Mouse (Mus musculus) hindlimb bud, embryonic 11.5 days (tissue): ENCODE measurements around the gene Nr2f1.

ENCODE experiments used
- DNase-seq: peaks from one replicate; pipeline ENCODE4 v3.0.0-alpha.2; 2012; ENCODE audit warnings: low read depth, low spot score; ENCODE audit errors: extremely low spot score

Nr2f1 gene

DNA sequence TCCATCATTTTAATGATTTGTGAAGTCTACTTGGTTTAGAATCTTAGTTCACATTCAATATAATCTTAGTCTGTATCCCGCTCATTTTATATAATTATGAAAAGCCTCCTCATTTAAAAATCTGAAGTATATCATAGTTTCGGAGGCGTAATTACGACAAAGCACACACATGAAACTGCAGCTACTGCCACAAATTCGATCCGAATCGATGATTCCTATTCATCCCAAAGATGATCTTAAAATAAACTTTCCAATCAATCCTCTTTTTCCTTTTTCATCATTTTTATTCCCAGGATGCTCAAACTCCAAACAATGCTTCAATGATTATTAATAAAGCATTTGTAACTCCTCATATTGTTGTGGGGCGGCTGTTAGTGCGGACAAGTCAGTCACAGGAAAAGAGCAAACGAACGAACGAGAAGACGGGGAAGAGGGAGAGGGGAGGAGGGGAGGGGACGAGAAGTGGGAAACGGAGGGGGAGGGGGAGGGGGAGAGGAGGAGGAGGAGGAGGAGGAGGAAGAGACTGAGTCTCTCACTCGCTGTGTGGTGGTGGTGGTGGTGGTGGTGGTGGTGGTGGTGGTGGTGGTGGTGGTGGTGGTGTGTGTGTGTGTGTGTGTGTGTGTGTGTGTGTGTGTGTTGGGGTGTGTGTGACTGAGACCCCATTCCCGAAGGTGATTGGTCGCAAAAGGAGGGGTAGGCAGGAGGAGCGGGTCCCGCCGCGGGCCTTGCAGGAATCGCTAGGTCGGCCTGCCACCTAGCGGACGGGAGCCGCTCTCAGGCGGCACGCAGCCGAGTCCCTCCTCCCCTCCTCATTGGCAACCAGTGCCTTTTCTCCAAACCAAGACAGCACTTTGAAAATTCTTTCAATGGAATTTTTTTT is 1.7 kb upstream of the Nr2f1 start:
- DNase-seq: no peak

DNA sequence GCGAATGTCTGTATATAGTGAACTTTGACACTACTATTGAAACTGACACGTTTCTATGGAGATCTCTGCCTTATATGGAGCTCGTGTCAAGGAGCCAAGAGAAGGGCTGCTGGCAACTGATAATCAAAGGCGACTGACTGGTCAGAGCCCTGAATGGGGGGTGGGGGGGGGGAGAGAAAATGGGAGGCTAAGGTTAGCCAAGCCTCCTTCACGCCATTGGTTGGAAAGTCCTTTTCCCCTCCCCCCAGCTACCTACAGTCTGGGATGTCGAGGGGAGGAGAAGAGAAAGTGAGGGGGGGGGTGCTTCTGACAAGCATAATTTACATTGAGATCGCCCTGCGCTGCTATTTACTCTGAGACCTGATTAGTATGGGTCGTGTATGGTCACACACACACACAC is 850 bp upstream of the Nr2f1 start:
- no peak for DNase-seq

DNA sequence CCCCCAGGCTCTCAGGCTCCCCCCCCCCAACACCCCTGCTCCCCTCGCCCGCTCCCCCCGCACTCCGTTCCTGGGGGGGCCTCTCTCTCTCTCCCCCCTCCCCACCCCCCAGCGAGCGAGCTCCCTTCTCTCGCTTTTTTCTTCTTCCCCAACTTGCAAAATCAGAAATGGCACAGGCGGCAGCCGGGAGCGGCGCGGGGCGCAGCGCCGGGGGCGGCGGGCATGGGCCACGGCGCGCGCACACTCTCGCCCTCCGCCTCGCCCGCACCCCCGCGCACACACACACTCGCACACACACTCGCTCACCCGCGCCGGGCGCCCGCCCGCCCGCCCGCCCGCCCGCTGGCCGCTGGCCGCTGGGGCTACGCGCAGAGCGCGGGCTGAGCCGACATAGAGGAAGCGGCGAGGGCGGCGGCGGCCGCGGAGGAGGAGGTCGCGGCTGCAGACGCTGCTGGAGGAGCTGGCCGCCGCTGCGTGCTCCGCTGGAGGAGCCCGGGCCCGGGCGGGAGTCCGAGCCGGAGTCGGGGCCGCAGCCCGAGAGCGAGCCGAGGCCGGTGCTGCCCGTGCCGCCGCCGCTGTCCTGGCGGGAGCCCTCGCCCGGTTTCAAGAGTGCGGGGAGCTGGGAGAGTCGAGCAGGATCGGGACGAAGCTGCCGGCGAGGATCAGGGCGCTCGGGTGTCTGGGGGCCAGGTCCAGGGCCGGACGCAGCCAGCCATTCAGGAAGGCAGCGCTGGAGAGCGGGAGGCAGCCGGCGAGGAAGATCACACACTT is 501 bp downstream of the Nr2f1 start:
- DNase-seq: no peak

DNA sequence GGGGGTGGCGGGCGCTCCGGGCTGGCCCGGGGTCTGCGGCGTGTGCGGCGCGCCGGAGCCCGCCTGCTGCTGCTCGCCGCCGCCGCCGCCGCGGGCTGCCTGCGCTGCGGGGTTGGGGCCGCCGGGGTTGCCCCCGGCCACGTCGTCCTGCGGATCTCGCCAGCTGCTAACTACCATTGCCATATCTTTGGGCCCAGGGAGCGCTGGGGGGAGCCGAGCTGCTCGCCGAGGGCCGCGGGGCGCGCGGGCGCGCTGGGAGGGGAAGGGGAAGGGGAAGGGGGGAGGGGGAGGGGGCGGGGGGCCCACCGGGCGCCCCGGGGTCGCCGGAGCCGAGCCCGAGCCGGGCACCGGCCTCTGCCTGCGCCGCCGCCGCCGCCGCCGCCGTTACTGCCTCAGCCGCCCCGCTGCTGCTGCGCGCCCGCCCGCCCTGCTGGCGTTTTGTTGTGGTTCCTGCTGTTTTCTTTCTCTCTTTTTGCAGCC is 1.1 kb downstream of the Nr2f1 start:
- DNase-seq: no peak

DNA sequence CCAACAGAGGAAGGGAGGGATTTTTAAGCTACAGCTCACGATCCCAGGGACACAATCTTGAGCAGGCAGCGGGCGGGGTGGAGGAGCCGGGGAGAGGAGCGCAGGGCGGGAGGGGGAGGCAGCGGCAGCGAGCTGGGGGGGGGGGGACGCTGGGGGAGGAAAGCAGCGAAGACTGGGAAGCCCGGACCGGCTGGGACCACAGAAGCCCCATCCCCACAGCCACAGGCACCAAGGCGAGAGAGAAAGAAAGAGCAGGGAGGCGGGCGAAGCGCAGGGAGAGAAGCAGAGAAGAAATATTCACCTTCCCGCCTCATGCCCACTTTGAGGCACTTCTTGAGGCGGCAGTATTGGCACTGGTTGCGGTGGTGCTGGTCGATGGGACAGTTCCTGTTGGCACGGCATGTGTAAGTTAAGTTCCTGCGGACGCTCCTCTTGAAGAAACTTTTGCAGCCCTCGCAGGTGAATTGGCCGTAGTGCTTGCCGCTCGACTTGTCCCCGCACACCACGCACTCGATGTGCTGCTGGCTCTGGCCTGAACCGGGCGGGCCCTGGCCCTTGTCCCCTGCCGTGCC is 1.7 kb downstream of the Nr2f1 start:
- DNase-seq: no peak

DNA sequence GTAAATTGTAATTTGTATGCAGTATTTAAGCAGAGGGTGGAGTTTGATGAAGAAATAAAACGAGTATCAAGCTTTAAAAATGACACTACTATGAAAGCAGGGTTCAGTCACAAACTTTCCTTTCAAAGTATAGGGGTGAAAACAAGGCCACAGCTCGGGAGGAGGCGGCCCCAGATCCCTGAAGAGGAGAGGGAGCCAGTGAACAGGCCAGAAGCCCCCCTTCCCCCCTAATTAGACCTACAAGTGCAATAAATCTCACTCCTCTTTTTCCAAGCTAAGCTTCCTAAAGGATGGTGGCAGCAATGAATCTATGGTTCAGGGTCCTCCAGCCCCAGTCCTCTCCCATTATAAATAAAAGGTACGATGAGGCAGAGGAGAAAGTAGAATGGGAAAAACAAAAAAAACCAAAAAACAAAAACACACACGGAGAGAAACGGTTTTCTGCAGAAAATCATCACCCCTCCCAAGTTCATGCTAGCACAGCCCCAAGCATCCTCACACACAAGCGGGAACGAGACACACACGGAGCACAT is 2.2 kb downstream of the Nr2f1 start:
- no peak for DNase-seq

DNA sequence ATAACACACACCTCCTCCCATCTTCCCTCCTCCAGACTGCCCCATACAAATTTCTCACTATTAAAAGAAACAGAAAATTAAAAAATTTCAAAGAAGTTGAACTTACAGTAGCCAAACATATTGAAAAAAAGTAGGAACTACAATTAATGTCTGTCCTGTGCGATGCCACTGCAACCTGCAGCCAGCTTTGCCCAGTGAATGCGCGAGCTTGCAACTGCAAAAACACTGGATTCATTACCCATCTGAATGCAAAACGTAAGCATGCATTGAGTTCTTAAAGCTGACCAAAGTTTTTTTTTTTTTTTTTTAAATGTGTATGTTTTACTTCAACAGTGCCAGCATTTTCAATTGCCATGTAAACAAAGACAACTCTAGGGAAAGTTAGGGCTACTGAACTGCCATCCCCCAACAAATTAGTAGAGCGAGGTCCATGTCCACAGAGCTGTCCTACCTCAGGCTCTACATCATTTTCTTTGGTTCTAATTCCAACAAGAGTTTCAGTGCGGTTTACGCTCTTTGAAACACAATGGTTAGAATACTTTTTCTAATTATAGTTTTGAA is 3.2 kb downstream of the Nr2f1 start:
- no peak for DNase-seq

DNA sequence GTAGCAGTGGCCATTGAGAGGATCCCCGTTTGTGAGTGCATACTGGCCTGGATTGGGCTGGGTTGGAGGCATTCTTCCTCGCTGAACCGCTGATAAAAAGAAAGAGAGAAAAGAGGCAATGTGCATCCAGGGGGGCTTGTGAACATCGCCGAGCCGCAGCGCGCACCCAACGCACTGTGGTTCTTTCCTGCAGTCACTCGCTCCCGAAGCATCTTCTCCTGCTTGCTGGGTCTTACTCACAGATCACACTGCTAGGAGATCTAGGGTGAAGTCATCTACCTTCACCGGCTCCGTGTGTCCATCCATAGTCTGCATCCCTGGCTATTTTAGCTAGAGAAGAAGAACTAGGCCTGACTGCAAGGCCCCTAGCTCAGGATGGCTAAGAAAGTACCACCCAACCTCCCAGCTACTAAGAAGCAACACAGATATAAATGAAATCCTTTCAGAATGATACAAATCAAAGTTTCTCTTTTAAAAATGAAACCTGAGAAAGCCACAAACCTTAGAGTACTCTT is 3.9 kb downstream of the Nr2f1 start:
- DNase-seq: no peak

DNA sequence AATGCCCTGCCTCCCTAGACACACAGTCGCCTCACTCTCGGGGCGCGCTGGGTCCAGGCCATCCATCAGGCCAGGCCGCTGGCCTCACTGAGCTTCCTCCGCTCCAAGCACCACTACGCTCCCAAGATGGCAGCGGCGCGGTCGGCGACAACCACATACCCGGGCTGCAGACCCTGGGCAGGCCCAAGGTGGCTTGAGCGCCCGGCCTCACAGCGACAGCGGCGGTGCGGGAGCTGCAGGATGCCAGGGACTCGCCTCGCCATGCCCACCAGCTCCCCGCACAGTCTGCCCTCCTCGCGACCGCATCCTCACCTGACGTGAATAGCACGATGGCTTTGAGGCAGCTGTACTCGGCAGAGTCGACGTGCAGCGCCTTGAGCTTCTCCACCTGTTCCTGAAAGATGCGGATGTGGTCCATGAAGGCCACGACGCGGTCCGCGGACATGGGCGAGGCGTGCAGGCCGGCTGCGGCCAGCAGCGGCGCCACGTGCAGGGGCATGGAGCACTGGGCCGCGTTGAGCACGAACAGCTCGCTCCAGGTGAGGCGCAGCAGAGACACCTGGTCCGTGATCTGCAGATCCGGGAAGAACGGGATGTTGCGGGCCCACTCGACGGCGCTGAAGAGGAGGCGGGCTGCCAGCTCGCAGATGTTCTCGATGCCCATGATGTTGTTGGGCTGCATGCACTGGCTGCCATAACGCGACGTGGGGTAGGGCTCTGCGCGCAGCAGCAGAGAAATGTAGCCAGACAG is 4.5 kb downstream of the Nr2f1 start:
- no peak for DNase-seq

DNA sequence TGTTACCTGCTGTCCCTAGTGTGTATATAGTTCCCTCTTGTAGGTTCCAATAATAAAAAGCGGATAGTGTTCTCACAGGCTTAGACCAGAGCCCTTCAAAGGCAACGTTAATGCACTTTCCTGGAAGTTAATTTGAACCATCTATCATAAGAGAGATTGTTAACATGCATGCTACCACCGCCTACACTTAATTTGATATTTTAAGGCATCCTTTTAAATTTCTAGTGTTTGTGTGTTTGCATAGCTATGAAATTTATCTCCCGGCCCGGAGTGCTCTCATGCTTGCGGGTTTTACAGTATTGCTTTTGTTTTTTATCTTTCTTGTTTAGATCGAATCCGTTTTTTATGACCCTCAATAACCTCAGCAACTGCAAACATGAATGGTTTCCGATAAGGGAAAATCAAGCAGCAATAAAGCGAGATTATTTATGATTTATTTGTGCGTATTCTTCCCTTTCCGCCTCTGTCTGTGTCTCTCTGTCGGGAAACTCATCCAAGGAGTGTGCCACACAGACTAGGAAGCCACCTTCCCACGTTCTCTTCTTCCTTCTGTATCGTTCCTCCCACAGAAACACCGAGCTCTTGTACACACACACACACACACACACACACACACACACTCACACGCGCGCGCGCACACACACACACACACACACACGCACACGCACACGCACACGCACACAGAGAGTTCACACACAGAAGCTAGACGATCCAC is 5.3 kb downstream of the Nr2f1 start:
- DNase-seq: no peak

DNA sequence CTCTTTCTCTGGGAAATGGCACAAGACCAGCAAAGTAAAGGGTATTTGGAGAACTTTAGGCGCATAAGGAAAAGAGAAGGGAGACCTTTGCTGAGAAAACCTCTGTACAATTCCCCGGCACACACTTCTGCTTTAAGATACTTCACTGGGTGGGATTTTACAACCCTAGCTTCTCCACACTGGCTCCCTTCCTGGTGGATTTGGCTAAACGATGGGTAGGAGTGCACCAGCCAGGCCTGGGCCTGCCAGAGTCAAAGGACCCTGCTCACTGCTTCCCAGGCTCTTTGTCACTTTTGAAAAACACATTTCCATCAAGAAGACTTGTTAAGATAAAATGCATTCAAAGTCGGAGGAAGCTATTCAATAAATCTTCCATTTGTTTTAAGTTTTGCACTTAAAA is 6.3 kb downstream of the Nr2f1 start:
- DNase-seq: no peak

DNA sequence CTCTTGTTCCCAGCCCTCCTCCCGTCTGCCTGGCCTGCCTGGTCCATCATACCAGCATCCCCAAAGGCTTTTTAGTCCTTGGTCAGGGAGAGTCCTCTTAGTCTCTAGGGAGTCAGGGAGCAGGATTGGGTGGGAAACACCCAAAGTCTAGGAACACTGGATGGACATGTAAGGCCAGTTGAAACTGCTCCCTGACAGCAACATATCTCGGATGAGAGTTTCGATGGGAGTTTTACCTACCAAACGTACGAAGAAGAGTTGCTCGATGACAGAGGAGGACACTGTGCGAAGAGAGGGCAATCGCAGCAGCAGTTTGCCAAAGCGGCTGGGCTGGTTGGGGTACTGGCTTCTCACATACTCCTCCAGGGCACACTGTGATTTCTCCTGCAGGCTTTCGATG is 10.0 kb downstream of the Nr2f1 start:
- DNase-seq: no peak

DNA sequence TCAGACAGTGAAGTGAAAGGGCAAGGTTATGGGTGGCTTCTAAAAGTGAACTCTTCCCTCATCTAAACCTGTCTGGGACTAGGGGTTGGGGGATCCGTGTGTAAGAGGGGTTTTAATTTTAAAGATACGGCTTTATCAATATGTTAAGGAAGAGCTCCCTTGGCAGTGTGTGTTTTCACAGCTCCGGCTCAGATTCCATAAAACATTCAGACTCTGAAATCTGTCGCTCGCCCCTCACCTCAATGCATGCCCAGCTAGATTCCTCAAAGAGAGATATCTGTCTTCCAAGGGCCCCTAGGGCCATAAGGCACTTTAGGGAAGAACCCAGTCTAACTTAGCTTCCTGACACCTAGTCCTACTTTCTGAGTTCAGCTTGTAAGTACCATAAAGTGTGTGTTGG is 11.7 kb downstream of the Nr2f1 start:
- no peak for DNase-seq

DNA sequence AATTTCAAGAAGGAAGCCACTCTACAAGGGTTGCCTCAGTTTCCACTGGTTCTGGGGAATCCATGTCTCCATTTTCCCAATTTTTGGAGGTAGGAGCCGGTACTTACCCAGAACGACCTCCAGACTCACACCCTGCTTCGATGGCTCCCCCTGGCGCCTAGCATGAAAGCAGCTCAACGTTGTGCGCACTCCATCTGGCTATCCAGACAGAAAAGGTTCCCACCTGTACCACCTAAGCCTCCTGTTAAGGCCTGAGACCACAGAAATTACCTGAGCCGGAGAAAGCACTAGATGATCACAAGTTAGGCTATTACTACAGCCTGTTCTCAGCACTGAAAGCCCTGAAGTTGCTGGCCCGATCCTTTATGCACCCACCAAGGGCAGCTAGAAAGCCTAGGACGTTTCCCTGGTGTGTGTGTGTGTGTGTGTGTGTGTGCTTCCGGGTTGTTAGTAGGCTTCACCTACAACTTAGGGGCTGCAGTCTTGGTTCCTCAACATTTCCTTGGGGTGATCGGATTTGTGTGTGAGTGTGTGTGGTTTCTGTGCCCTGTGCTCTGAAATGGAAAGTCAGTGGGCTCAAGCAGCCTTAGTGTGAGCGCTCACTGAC is 13.1 kb downstream of the Nr2f1 start:
- DNase-seq: no peak

DNA sequence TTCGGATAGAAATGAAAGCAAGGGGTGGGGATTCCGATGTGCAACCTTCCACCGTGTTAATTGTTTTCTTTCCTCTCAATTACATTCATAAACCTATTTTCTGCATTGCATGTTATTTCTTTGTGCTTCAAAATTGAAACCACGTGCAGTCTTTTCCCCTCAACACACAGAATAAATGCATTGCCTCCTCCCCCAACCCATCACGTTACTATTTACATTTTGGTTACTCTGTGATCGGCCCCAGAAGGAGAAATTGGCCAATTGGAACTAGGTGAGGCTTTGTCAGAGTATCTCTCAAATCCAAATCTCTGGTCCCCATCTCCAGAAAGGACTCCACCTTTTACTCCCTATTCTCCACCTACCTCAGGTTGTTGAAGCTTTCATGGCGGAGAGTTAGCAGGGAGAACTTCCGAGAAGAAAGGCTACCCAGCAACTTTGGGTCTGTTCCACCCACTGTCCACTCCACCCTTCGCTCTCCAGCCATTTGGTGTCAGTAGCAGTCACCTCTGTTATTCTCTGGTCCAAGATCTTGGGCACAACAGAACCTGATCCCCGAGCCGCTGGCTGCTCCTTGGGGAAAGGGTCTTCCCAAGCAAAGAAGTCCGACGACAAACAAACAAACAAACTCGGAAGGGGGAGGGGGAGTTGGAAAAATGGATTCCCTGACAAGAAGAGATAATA is 14.6 kb downstream of the Nr2f1 start:
- DNase-seq: no peak

DNA sequence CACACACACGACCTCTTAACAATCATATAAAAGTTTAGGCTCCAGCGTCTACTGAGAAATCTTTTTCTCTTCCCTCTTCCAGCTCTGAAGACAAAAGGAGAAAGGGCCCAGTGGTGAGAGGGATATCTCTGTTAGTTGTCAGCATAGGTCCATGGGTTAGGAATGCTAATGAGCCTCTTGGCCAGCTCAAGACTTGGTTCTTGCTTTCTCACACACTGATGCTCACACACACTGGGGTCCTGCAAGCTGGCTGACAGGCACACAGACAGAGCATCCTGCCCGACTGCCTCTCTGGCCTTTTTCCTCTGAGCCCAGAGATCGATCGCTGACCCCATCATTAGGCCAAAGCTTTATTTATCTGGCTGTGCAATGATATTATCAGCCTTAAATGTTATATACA is 15.6 kb downstream of the Nr2f1 start:
- no peak for DNase-seq

DNA sequence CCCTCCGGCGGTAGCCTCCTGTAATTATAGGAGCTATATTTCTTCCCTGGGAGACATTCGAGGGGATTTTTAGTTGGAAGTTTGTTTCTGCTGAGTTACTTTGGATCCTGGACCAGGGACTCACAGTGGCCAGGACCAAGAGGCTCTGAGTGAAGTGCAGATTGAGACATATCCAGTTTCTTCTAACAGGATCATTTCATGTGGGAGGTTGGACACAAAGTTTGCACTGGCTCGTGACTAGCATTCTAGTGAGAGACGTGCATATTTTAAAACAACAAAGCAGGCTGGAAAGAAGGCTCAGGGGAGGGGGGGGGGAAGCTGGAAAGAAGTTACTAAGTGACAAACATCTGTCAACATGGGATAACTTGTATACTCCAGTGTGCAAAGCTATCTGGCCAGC is 16.6 kb downstream of the Nr2f1 start:
- DNase-seq: no peak

DNA sequence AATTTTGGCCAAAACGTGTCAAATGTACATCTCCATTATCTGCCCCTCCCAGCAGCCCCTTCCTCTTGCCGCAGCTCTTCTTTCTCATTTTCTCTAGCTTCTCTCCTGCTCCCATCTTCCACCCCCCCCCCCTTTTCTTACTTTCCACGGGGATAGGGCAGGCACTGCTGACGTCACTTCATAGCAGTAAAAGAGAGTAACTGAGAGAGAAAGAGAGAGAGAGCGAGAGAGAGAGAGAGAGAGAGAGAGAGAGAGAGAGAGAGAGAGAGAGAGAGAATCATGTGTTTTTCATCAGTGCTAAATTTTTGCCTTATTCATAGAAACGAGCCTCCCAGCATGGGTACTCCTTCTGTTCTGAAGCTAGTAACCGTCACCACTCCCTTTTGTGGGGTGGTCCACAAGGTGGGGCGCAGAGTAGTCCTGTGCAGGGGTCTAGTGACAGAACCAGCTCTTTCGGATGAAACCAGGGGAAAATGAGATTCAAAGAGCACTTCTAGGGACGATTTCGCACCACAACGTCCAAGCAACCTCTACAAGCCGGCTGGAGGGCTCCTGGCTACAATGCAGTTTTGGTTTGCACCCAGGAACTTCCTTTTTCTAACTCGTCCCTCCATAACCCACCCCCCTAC is 17.5 kb downstream of the Nr2f1 start:
- DNase-seq: no peak
